Mouse (Mus musculus) small intestine, adult 2 months (tissue): ENCODE results near the gene Magt1.

Source experiments
- CTCF ChIP-seq: fragments of 200-500 bp; IDR thresholded peaks from 2 replicates; pipeline ENCODE4 v1.5.1; 2012; ENCODE audit warnings: low read depth, mild to moderate bottlenecking, control low read depth, inconsistent platforms, low read length, moderate library complexity, mixed read lengths; ENCODE audit not compliant: insufficient replicate concordance, insufficient read length; ENCODE audit errors: extremely low read depth
- POLR2A ChIP-seq: fragments of 200-500 bp; IDR thresholded peaks from 2 replicates; pipeline ENCODE4 v1.6.1; 2012; ENCODE audit warnings: low read depth, mild to moderate bottlenecking, control low read depth, inconsistent platforms, low read length, moderate library complexity

- TF ChIP-seq CTCF: peak; percentile 24; the same call in 1 of the 2 replicates
- TF ChIP-seq POLR2A: no peak
These were observed 1.5 kb upstream of the Magt1 start for GRCm38 (mm10) chrX:106013217-106013616.
